Mouse (Mus musculus) embryonic facial prominence, embryonic 11.5 days (tissue): ENCODE results near the gene Zfp940. TPM values are rescaled to one million over a fixed set of nuclear protein-coding genes. Genes with fewer than 3 reads are reported as not detected.
A peak's percentile ranks its signal among the peaks of the same experiment; 100 is the strongest.

Experiments used
- ATAC-seq: fragments of 200-750 bp; cut with Nextera tagmentation; replicated peaks from 2 replicates; pipeline ENCODE4 v1.8.0; 2017; ENCODE audit warnings: low read depth; ENCODE audit not compliant: insufficient number of reproducible peaks, low FRiP score, low TSS enrichment
- DNase-seq: peaks from one replicate; pipeline ENCODE4 v3.0.0-alpha.2; 2015; ENCODE audit warnings: low spot score
- H3K27ac ChIP-seq: fragments of 300-500 bp; sonication (generic); replicated peaks from 2 replicates; pipeline ENCODE4 v1.5.1; 2014; ENCODE audit warnings: mild to moderate bottlenecking, low read depth, low read length, control low read depth
- H3K27me3 ChIP-seq: fragments of 300-500 bp; sonication (generic); 2 replicates; pipeline ENCODE4 v1.6.1; 2014; ENCODE audit warnings: mild to moderate bottlenecking, low read length, moderate library complexity, mixed read lengths; ENCODE audit not compliant: control insufficient read depth, insufficient read depth
- H3K36me3 ChIP-seq: fragments of 300-500 bp; sonication (generic); replicated peaks from 2 replicates; pipeline ENCODE4 v1.6.1; 2014; ENCODE audit warnings: low read depth, mild to moderate bottlenecking, low read length, moderate library complexity, mixed read lengths; ENCODE audit not compliant: control insufficient read depth, insufficient read depth
- H3K4me1 ChIP-seq: fragments of 300-500 bp; sonication (generic); 2 replicates; pipeline ENCODE4 v1.6.1; 2014; ENCODE audit warnings: low read length, mixed read lengths; ENCODE audit not compliant: control insufficient read depth, insufficient read depth
- H3K4me2 ChIP-seq: fragments of 300-500 bp; sonication (generic); 2 replicates; pipeline ENCODE4 v1.6.1; 2014; ENCODE audit warnings: low read depth, mild to moderate bottlenecking, control low read depth, low read length, moderate library complexity
- H3K4me3 ChIP-seq: fragments of 300-500 bp; sonication (generic); 2 replicates; pipeline ENCODE4 v1.5.1; 2014; ENCODE audit warnings: low read depth, low read length, control low read depth
- H3K9ac ChIP-seq: fragments of 300-500 bp; sonication (generic); replicated peaks from 2 replicates; pipeline ENCODE4 v1.6.1; 2014; ENCODE audit warnings: mild to moderate bottlenecking, control low read depth, low read length
- H3K9me3 ChIP-seq: fragments of 300-500 bp; sonication (generic); replicated peaks from 2 replicates; pipeline ENCODE4 v1.6.1; 2016; ENCODE audit warnings: mild to moderate bottlenecking, low read length, inconsistent platforms, mixed read lengths; ENCODE audit not compliant: control insufficient read depth
- WGBS: fragments of 180-500 bp; shearing (Covaris S2); extraction: QIAGEN DNeasy Blood & Tissue Kit; methylation state at CpG from one replicate; pipeline ENCODE4 v1.1.7; 2014; 5-methylcytosine and 5-hydroxymethylcytosine counted together
- polyA plus RNA-seq: library from polyadenylated mRNA; unstranded; fragments of >200 nt; fragmentation: Nextera tagmentation; extraction: Ambion mirVana; gene quantifications from 2 replicates; pipeline ENCODE4 v1.2.1, GENCODE M21; 2014

The Zfp940 gene
- polyA plus RNA-seq, 1 experiment from 2014 or later = 9.4 TPM

DNA sequence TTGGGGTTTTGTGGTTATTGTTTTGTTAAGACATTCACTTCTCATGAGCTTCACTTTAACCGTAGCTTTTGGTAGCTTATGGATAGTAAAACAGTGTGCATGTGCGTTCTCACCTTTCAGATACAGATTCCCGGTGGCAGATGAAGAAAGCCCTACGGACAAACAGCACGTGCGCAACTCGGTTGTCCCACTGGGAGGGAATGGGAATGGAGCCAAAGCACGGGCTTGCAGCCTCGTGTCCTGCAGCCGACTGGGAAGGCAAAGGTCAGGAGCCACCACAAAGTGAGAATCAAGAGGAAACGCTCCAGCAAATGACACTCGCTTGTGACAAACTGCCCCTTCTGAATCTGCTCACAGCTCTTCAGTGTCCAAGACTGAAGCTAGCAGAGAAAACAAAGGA lies 25.5 kb downstream of the Zfp940 start:
- DNase-seq (no peak), ATAC-seq (no peak)
- no peaks in the 10 kb centered on the region for H3K4me1 ChIP-seq

DNA sequence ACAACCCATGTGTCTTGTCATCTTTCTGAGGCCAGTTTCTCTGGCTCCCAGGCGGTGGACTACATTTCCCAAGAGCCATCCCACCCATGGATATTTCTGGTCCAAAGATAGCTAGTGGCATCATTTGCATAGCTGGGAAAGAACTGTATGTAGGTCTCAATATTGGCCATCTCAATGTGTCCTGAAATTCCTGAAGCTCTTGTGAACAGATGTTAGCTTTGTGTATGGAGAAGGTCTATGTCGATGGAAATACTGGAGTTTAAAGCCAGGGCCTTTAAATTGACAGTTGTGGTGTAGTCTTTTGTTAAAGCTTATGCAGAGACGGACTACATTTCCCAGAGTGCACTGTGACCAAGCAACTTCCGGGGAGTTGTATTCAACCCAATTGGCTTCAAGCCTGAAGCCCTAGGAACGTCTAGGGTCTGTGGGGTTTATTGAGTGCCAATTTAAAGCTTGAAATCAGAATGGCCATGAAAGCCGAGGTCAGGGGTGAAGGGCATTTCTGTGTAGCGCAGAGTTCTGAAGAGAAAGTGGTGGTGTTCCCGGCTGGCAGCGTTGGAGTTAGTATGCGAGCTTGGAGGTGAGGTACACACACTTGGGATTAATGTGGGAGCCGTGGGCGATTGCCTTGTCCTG lies 34.7 kb downstream of the Zfp940 start:
- Histone ChIP-seq H3K27ac (no peak overlapping the region), H3K27me3 (no peaks in the 10 kb centered on the region), H3K4me3 (peak overlapping the region; percentile 47), H3K4me1 (no peaks in the 10 kb centered on the region), H3K36me3 (no peaks in the 10 kb centered on the region), H3K9me3 (no peaks in the 10 kb centered on the region), H3K9ac (peak overlapping the region; percentile 52), H3K4me2 (peak overlapping the region; percentile 60)
- DNase-seq (peak; percentile 93), ATAC-seq (peak; percentile 65)
- 4% methylated on average over 12 of the region's 12 CpGs for WGBS

More for the DNA sequence above, 25.5 kb downstream of the Zfp940 start:
- H3K4me2 ChIP-seq = no peak overlapping the region
- no peak overlapping the region for H3K9ac ChIP-seq
- H3K4me3 ChIP-seq = no peak overlapping the region
- H3K27me3 ChIP-seq = no peaks in the 10 kb centered on the region
- H3K36me3 ChIP-seq = peaks cover 11% of the 10 kb centered on the region
- no peak overlapping the region for H3K27ac ChIP-seq
- 94% methylated on average over 12 of the region's 12 CpGs for WGBS
- H3K9me3 ChIP-seq = no peaks in the 10 kb centered on the region

DNA sequence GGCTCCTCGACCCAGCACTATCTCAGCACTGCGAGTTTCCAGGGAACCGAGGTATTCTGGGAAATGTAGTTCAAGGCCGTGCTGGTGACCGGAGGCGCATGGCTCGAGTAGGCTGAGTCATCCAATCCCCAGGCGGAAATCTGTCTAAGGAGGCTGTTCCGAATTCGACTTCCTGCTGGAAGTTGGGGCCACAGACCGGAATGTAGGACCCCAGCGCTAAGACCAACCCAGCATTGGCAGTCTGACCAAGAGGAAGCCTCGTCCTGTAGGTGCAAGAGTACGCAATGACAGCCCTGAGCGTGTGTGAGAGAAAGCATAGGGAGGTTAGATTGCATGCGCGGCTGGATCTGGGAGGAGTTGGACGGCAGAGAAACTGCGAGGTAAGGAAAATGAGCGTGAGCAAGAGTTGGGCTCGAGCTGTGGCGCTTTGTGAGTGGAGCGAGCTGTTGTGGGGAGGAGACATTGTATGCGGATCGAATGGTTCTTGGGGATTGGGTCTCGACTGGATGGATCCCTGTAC lies 37.5 kb downstream of the Zfp940 start, which contains the start of gene Zfp790:
Zfp790 (plus strand) TSS at position 205 of the 520 bp plus-strand sequence.
- H3K4me1 ChIP-seq = no peaks in the 10 kb centered on the region
- H3K27ac ChIP-seq = no peak within 1 kb of the TSS
- peak within 1 kb of the TSS; percentile 63 for H3K4me2 ChIP-seq

DNA sequence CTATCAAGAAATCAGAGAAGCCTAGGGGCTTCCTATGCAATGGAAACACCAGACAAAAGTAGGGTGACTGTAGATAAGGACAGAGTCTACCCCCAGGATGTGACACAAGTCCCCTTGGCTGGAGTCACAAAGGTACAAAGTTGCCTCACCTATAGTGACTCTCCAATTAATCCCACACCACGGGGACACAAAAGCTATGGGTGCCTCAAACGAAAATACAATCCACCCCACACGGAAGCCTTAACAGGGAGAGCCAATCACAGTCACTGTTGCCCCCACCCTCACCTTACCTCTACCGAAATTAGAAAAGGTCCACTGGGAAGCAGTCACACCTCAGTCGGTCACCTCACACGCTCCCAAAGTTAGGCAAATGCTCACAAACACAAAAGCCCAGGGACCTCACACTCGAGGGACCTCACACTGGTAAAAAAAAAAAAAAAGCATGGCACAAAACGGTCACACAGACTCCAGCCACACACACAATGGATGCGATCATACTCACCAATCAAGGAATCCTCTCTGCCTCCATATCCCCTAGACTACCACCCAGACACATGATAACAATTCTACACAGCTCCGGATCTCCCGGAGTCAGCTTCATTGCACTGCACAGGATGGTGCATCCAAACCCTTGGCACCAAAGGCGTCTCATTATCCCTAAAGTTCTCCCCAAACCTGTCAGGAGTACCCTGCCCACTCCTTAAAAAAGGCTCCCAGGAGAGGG lies 38.2 kb downstream of the Zfp940 start:
- H3K4me3 ChIP-seq = peak overlapping the region; percentile 44
- 3% methylated on average over 12 of the region's 12 CpGs for WGBS
- no peaks in the 10 kb centered on the region for H3K9me3 ChIP-seq
- H3K4me2 ChIP-seq = peak overlapping the region; percentile 57
- DNase-seq = peak; percentile 11
- peak overlapping the region; percentile 66 for H3K9ac ChIP-seq
- no peak overlapping the region for H3K27ac ChIP-seq
- no peaks in the 10 kb centered on the region for H3K4me1 ChIP-seq
- no peaks in the 10 kb centered on the region for H3K27me3 ChIP-seq
- H3K36me3 ChIP-seq = no peaks in the 10 kb centered on the region
- peak; percentile 55 for ATAC-seq

More for the DNA sequence above, 37.5 kb downstream of the Zfp940 start, which contains the start of gene Zfp790:
- Histone ChIP-seq H3K36me3 (no peaks in the 10 kb centered on the region), H3K9me3 (no peaks in the 10 kb centered on the region), H3K27me3 (no peaks in the 10 kb centered on the region), H3K9ac (peak within 1 kb of the TSS; percentile 68), H3K4me3 (peak within 1 kb of the TSS; percentile 44)
- peak; percentile 98 for DNase-seq
- under 1% methylated on average over 26 of the region's 26 CpGs for WGBS
- peak; percentile 95 for ATAC-seq

DNA sequence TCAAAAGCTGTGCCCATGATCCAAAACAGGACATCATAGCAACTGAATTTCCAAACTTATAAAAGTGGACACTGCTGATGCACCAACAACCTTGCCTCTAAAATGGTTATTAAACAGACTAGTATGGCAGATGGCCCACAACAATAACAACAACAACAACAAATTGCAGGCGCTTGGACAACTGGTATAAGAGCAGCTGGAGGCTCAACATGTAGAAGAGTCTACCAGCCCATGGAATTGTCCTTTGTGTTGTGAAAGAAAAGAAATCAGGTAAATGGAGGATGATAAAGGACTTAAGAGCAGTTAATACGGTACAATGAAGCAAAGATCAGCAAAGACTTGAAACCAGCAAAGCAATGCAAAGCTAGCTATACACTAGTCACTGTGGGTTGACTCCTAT lies 39.1 kb downstream of the Zfp940 start:
- Histone ChIP-seq H3K9me3 (no peaks in the 10 kb centered on the region), H3K27ac (no peak overlapping the region), H3K4me2 (no peak overlapping the region), H3K4me1 (no peaks in the 10 kb centered on the region), H3K36me3 (no peaks in the 10 kb centered on the region), H3K4me3 (no peak overlapping the region), H3K9ac (no peak overlapping the region), H3K27me3 (no peaks in the 10 kb centered on the region)
- DNase-seq = no peak
- WGBS = 82% methylated on average over 2 of the region's 2 CpGs
- no peak for ATAC-seq

DNA sequence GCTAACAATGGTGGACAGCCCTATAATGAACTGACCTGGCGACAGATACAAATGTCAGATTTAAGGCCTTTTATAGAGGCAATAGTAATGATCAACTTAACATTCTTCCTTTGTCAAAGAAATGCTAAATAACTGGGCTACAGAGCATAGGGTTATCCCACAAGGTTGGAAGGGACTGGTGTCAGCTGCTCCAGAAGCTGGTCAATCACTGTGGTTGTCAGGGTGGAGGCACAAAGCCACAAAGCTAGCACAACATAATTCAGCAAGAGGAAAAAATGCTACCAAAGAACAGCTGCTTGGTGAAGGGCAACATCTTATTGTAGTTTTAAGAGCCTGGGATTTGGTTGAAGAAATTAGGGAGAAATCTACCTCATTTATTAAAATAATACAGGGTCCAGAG lies 41.2 kb downstream of the Zfp940 start:
- no peak for DNase-seq
- WGBS = 92% methylated on average over 1 of the region's 1 CpGs
- Histone ChIP-seq H3K4me2 (no peak overlapping the region), H3K9me3 (no peaks in the 10 kb centered on the region), H3K27ac (no peak overlapping the region), H3K36me3 (no peaks in the 10 kb centered on the region), H3K27me3 (no peaks in the 10 kb centered on the region), H3K4me3 (no peak overlapping the region), H3K4me1 (no peaks in the 10 kb centered on the region), H3K9ac (no peak overlapping the region)
- ATAC-seq = no peak

DNA sequence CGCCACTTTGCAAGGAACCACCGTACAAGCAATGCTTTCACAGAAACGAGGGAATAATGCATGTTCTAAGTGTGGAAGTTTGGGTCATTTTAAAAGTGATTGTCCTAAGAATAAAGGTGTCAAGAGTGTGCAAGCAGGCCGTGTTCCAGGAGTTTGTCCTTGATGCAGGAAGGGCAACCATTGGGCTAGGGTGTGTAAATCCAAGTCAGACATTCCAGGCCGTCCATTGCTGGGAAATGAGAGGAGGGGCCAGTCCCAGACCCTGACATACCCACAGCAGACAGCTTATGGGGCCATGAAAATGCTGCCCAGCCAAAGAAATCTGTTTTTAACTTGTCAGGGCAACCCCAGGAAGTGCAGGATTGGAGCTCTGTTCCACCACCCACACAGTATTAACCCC lies 46.4 kb downstream of the Zfp940 start:
- ATAC-seq (no peak), DNase-seq (no peak)
- Histone ChIP-seq H3K27ac (no peak overlapping the region), H3K4me3 (no peak overlapping the region), H3K4me1 (no peaks in the 10 kb centered on the region), H3K27me3 (no peaks in the 10 kb centered on the region), H3K36me3 (no peaks in the 10 kb centered on the region), H3K4me2 (no peak overlapping the region), H3K9me3 (no peaks in the 10 kb centered on the region), H3K9ac (no peak overlapping the region)
- 87% methylated on average over 5 of the region's 5 CpGs for WGBS

DNA sequence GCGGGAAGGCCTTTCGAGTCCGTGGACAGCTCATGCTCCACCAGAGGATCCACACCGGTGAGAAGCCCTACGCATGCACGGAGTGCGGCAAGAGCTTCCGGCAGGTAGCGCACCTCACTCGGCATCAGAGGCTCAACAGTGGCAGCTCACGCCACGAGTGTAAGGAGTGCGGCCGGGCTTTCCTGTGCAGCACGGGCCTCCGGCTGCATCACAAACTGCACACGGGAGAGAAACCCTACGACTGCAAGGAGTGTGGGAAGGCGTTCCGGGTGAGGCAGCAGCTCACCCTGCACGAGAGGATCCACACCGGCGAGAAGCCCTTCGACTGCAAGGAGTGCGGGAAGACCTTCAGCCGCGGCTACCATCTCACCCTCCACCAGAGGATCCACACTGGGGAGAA lies 60.6 kb downstream of the Zfp940 start:
- H3K9ac ChIP-seq = no peak overlapping the region
- no peaks in the 10 kb centered on the region for H3K4me1 ChIP-seq
- 32% methylated on average over 27 of the region's 27 CpGs for WGBS
- DNase-seq (no peak), ATAC-seq (no peak)
- H3K9me3 ChIP-seq = no peaks in the 10 kb centered on the region; the same call in 1 of the 2 replicates
- no peak overlapping the region for H3K27ac ChIP-seq
- no peak overlapping the region for H3K4me2 ChIP-seq
- H3K36me3 ChIP-seq = peaks cover 3% of the 10 kb centered on the region; the same call in 1 of the 2 replicates
- no peaks in the 10 kb centered on the region for H3K27me3 ChIP-seq
- no peak overlapping the region for H3K4me3 ChIP-seq
